Mouse (Mus musculus): ENCODE data around the gene Entpd2.
A peak's percentile ranks its signal among the peaks of the same experiment; 100 is the strongest.

Entpd2 gene

DNA sequence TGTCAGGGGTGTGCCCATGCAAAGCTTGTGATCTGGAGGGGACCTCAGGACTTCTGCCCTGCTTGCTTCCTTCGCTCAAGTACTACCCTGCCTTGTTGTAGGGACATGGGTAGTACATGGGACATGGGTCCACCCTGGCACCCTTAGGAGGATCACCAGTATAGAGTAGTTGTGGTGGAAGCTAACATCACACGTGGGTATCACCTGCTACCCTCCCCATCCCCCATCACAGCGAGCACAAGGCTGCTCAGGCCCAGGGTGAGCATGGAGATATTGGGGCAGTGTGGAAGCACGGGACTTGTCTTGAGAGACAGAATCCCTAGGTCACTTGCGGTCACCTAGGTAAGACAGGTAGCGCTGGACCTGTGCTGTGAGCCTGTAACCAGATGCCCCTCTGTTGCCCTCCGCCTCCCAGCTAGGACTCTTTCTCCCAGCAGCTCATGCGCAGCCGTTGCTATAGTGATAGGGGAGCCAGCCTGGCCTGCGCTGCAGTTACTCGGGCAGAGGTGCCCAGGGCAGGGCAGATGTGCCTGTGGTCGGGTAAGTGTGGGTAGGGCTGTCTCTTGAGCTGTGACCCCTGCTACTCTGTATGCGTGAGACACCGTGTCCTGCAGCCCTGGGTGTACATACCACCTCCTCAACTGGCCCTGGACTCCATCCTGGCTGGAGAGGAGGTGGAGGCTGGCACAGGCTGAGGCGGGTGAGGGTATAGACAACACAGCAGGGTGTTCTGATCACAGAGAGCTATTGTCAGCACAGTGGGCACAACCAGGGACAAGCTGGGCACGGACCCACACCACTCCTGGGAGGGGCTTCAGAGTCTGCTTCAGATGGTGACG lies 34.9 kb downstream of the Entpd2 start:
- peak; percentile 65 for DNase-seq

GRCm38 (mm10) chr2:25431308-25431855 lies 35.7 kb downstream of the Entpd2 start:
- DNase-seq, result no peak

GRCm38 (mm10) chr2:25432326-25433098 lies 36.8 kb downstream of the Entpd2 start:
- no peak for DNase-seq

DNA sequence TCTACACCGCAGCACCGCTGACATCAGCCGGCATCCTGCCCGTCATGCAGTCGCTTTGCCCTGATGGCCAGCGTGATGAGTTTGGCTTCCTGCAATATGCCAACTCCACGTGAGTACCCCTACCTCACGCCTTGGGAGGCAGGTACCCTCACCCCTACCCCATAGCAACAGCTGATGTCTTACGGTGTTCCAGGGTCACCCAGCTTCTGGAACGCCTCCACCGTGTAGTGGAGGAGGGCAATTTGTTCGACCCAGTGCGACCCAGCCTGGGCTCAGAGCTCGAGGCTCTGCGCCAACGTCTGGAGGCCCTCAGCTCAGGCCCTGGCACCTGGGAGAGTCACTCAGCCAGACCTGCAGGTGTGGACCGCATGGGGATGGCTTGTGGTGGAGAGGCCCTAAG lies 37.4 kb downstream of the Entpd2 start:
- DNase-seq, result no peak

- no peak for DNase-seq
These were observed 38.6 kb downstream of the Entpd2 start for GRCm38 (mm10) chr2:25434292-25434691.

- DNase-seq, result no peak
These were observed 40.7 kb downstream of the Entpd2 start for GRCm38 (mm10) chr2:25436286-25436820.

DNA sequence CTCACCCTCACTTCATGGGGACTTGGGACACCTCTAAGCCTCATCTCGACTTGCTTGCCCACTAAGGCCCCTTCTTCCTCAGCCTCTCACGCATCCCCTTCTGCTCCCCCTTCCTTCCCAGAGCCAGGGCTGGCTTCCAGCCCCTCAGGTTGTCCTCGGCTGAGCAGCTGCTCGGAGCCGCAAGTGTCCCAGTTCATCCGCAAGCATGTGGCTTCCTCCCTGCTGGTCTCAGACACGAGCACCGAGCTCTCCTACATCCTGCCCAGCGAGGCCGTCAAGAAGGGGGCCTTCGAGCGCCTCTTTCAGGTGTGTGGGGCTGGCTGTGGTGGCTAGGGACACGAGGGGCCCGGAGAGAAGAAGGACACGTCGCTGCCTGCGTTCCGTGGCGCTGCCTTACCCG lies 45.4 kb downstream of the Entpd2 start:
- no peak for DNase-seq

DNA sequence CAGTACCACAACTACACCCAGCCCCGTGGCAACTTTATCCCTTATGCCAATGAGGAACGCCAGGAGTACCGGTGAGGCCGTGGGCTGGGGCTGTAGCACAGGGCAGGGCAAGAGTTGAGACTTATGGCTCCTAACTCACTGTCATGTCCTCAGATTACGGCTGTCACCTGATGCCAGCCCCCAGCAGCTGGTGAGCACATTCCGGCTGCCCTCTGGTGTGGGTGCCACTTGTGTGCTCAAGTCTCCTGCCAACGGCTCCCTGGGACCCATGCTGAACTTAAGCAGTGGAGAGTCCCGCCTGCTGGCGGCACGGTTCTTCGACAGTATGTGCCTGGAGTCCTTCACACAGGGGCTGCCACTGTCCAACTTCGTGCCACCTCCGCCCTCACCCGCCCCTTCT lies 47.0 kb downstream of the Entpd2 start:
- no peak for DNase-seq
